Mouse (Mus musculus): ENCODE results near the gene Dqx1.

GRCm38 (mm10) chr6:83116373-83117164 lies 58.9 kb downstream of the Dqx1 start:
- TF ChIP-seq CTCF (IDR thresholded peaks at IDR 0.05; ENCODE audit: control insufficient read depth, insufficient read depth, insufficient replicate concordance, low read depth, low read length) (no peak), POLR2A (IDR thresholded peaks at IDR 0.05; ENCODE audit: control insufficient read depth, low read depth, low read length) (no peak)
